Mouse (Mus musculus) bone marrow macrophage, adult 2 months (primary cell): ENCODE data around the gene Mob3a.

ENCODE experiments used
- CTCF ChIP-seq: IDR thresholded peaks from 2 replicates; pipeline ENCODE4 v1.5.1; 2012; ENCODE audit warnings: low read depth, mild to moderate bottlenecking, low read length, moderate library complexity
- POLR2A ChIP-seq: IDR thresholded peaks from 2 replicates; pipeline ENCODE4 v1.6.1; 2012; ENCODE audit warnings: mild to moderate bottlenecking, low read depth, low read length, borderline replicate concordance

- no peak for TF ChIP-seq CTCF
- no peak for TF ChIP-seq POLR2A
These were observed 36.9 kb upstream of the Mob3a start for GRCm38 (mm10) chr10:80738657-80739056.
